Comparison of ENCODE assay signal across 16 mouse cellular contexts in the genomic region with DNA sequence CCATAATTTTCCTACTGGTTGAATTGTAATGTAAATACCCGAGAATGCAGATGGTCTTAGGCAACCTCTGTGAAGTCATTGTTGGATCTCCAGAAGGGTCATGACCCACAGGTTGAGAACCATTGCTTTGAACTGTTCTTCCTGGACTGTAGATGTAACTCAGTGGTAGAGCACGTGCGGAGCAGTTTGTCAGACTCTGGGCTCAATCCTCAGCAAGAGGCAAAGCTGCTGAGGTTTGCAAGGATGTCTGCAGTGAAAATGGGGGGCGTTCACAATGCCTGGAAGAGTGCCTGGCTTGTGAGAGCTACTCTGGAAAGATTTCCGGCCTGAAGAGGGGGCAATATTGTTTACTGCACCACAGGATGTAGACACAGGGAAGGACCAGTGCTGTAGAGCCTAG. TPM values are rescaled to one million over a fixed set of nuclear protein-coding genes. Genes with fewer than 3 reads are reported as not detected.
DNase-seq lines count a peak whose midpoint lies in the region; ATAC-seq lines count a peak whose summit lies in the region.
"Had no signal": no experiment of that assay in that cellular context is flagged by ENCODE, and none has a peak within 500 bp of the region (broad histone marks: within the 10 kb centered on the region; RNA-seq: fewer than 3 reads in every experiment).

No protein-coding gene starts in this region.

- H3K27ac ChIP-seq in kidney, embryonic 14.5 days (ENCODE audit: low read depth, low read length): no peak overlapping the region
- H3K27ac ChIP-seq in kidney, embryonic 16.5 days (ENCODE audit: low read length): 0 out of 2 replicates have a peak overlapping the region, but pooled peaks have one; percentile 4
- H3K27ac ChIP-seq in liver, embryonic 16.5 days (ENCODE audit: low read length): peak overlapping the region; percentile 50; the same call in 1 of the 2 replicates
- H3K27ac ChIP-seq in stomach, embryonic 16.5 days (ENCODE audit: low read length): 0 out of 2 replicates have a peak overlapping the region, but pooled peaks have one; percentile 44
- H3K27ac ChIP-seq: forebrain, embryonic 10.5 days; hindbrain, embryonic 15.5 days; macrophage; neural tube, embryonic 15.5 days had no signal

- DNase-seq in kidney, adult 11 months: peak; percentile 39
- DNase-seq in left cerebral cortex, postnatal 36 days (ENCODE audit: low spot score in 2 of 2): no peak
- no peak for DNase-seq in cerebellum, postnatal 36 days
- DNase-seq: cerebellum, adult 2 months; right cerebral cortex, adult 18-20 months; thymus, postnatal 14 days had no signal

- intact Hi-C loops in left cerebral cortex, postnatal 36 days (cut with DNase I): no loop called here

- ATAC-seq in kidney, embryonic 14.5 days (ENCODE audit: low FRiP score, low TSS enrichment): no peak
- peak; percentile 33; the same call in 1 of the 2 replicates for ATAC-seq in kidney, embryonic 16.5 days (ENCODE audit: low FRiP score, low TSS enrichment)
- ATAC-seq in liver, embryonic 16.5 days (ENCODE audit: low read depth): peak; percentile 49
- ATAC-seq in stomach, embryonic 16.5 days (ENCODE audit: insufficient read depth, low FRiP score): no peak
- ATAC-seq: midbrain, embryonic 16.5 days had no signal

- 58% methylated on average over 5 of the region's 5 CpGs for WGBS in kidney, embryonic 14.5 days
- WGBS in kidney, embryonic 16.5 days: 58% methylated on average over 5 of the region's 5 CpGs
- 39% methylated on average over 5 of the region's 5 CpGs for WGBS in liver, embryonic 16.5 days (ENCODE audit: insufficient replicate concordance)
- WGBS in stomach, embryonic 16.5 days: 56% methylated on average over 5 of the region's 5 CpGs

- H3K4me2 ChIP-seq in kidney, embryonic 14.5 days (replicated peaks; ENCODE audit: low read depth, low read length): no peak overlapping the region
- no peak overlapping the region for H3K4me2 ChIP-seq in kidney, embryonic 16.5 days (replicated peaks; ENCODE audit: low read depth, low read length)
- no peak overlapping the region for H3K4me2 ChIP-seq in liver, embryonic 16.5 days (ENCODE audit: low read depth, low read length)
- no peak overlapping the region for H3K4me2 ChIP-seq in stomach, embryonic 16.5 days (ENCODE audit: low read depth, low read length)
- H3K4me2 ChIP-seq: heart, embryonic 12.5 days; hindbrain, embryonic 15.5 days; neural tube, embryonic 15.5 days had no signal

- H3K4me3 ChIP-seq in kidney, embryonic 14.5 days (ENCODE audit: low read length): no peak overlapping the region
- no peak overlapping the region for H3K4me3 ChIP-seq in kidney, embryonic 16.5 days (ENCODE audit: low read length)
- H3K4me3 ChIP-seq in liver, embryonic 16.5 days (ENCODE audit: low read depth, low read length): no peak overlapping the region
- no peak overlapping the region for H3K4me3 ChIP-seq in stomach, embryonic 16.5 days (replicated peaks; ENCODE audit: low read length)
- H3K4me3 ChIP-seq: forebrain, embryonic 10.5 days; heart, embryonic 12.5 days; hindbrain, embryonic 15.5 days; neural tube, embryonic 15.5 days had no signal

- H3K36me3 ChIP-seq in kidney, embryonic 14.5 days (ENCODE audit: control insufficient read depth, insufficient read depth, low read length): no peaks in the 10 kb centered on the region
- H3K36me3 ChIP-seq in kidney, embryonic 16.5 days (ENCODE audit: insufficient read depth, low read length): peaks cover 3% of the 10 kb centered on the region; the same call in 1 of the 2 replicates
- no peaks in the 10 kb centered on the region for H3K36me3 ChIP-seq in liver, embryonic 16.5 days (ENCODE audit: control insufficient read depth, insufficient read depth)
- no peaks in the 10 kb centered on the region; the same call in 1 of the 2 replicates for H3K36me3 ChIP-seq in stomach, embryonic 16.5 days (ENCODE audit: control insufficient read depth, insufficient read depth, low read length)
- H3K36me3 ChIP-seq: hindbrain, embryonic 15.5 days; neural tube, embryonic 15.5 days had no signal

- no peak overlapping the region for H3K9ac ChIP-seq in kidney, embryonic 14.5 days (ENCODE audit: low read depth, low read length)
- no peak overlapping the region for H3K9ac ChIP-seq in kidney, embryonic 16.5 days (replicated peaks; ENCODE audit: low read length)
- H3K9ac ChIP-seq in liver, embryonic 16.5 days (ENCODE audit: low read depth, low read length): no peak overlapping the region
- H3K9ac ChIP-seq in stomach, embryonic 16.5 days (ENCODE audit: low read length): no peak overlapping the region
- H3K9ac ChIP-seq: heart, embryonic 12.5 days; hindbrain, embryonic 15.5 days; neural tube, embryonic 15.5 days had no signal

- H3K9me3 ChIP-seq in kidney, embryonic 14.5 days (ENCODE audit: control insufficient read depth, low read length): no peaks in the 10 kb centered on the region
- no peaks in the 10 kb centered on the region for H3K9me3 ChIP-seq in kidney, embryonic 16.5 days (ENCODE audit: low read length)
- no peaks in the 10 kb centered on the region for H3K9me3 ChIP-seq in liver, embryonic 16.5 days (replicated peaks; ENCODE audit: control insufficient read depth, low read length)
- no peaks in the 10 kb centered on the region for H3K9me3 ChIP-seq in stomach, embryonic 16.5 days (replicated peaks; ENCODE audit: control insufficient read depth, low read length)
- H3K9me3 ChIP-seq: forebrain, embryonic 10.5 days; hindbrain, embryonic 15.5 days; neural tube, embryonic 15.5 days had no signal

- no peaks in the 10 kb centered on the region for H3K27me3 ChIP-seq in kidney, embryonic 14.5 days (ENCODE audit: control insufficient read depth, insufficient read depth, low read length)
- no peaks in the 10 kb centered on the region for H3K27me3 ChIP-seq in kidney, embryonic 16.5 days (ENCODE audit: insufficient read depth, low read length)
- no peaks in the 10 kb centered on the region for H3K27me3 ChIP-seq in liver, embryonic 16.5 days (ENCODE audit: control insufficient read depth, insufficient read depth, low read depth, low read length)
- no peaks in the 10 kb centered on the region for H3K27me3 ChIP-seq in stomach, embryonic 16.5 days (ENCODE audit: control insufficient read depth, insufficient read depth, low read length)
- H3K27me3 ChIP-seq: heart, embryonic 12.5 days; hindbrain, embryonic 15.5 days had no signal

- peaks cover 45% of the 10 kb centered on the region for H3K4me1 ChIP-seq in kidney, embryonic 14.5 days (ENCODE audit: control insufficient read depth, insufficient read depth, low read length)
- H3K4me1 ChIP-seq in kidney, embryonic 16.5 days (ENCODE audit: insufficient read depth, low read length): peaks cover 68% of the 10 kb centered on the region
- H3K4me1 ChIP-seq in liver, embryonic 16.5 days (ENCODE audit: control insufficient read depth, low read depth, low read length): peaks cover 3% of the 10 kb centered on the region
- peaks cover 65% of the 10 kb centered on the region for H3K4me1 ChIP-seq in stomach, embryonic 16.5 days (ENCODE audit: control insufficient read depth, insufficient read depth, low read length)

RNA-seq across cellular contexts. Expression of gene Lpp, which starts 6.2 kb away (rescaled TPM):
- polyA plus RNA-seq in kidney, embryonic 14.5 days (2014; fragmentation: Nextera tagmentation; extraction: Ambion mirVana): 36.9 and 49.2 TPM in 2 replicates
- polyA plus RNA-seq in kidney, embryonic 16.5 days (2015; fragmentation: Nextera tagmentation; extraction: Ambion mirVana): 54.0 and 66.8 TPM in 2 replicates
- polyA plus RNA-seq in liver, embryonic 16.5 days (2015; fragmentation: Nextera tagmentation; extraction: Ambion mirVana): 8.5 and 10.3 TPM in 2 replicates
- 79.4 and 89.8 TPM in 2 replicates for polyA plus RNA-seq in stomach, embryonic 16.5 days (2015; fragmentation: Nextera tagmentation; extraction: Ambion mirVana)
- 1 to 10 TPM; 4.4 to 7.8 TPM for total RNA-seq in left cerebral cortex, postnatal 36 days (2021)

Comparison
In these comparisons a context has a peak if more than half of its experiments do, and no peak if none do; other contexts are left out.
1. ATAC-seq: peak in kidney, embryonic 16.5 days (single experiment) and liver, embryonic 16.5 days (single experiment); none in kidney, embryonic 14.5 days (single experiment) and stomach, embryonic 16.5 days (single experiment).